Mouse (Mus musculus) intestine, postnatal 0 days (tissue): ENCODE results near the gene Clec4f. TPM values are rescaled to one million over a fixed set of nuclear protein-coding genes. Genes with fewer than 3 reads are reported as not detected.

ENCODE experiments used
- ATAC-seq: fragments of 200-750 bp; cut with Nextera tagmentation; 2 replicates; pipeline ENCODE4 v1.8.0; 2017; ENCODE audit warnings: mild to moderate bottlenecking, moderate TSS enrichment, moderate library complexity
- H3K27ac ChIP-seq: fragments of 300-500 bp; sonication (generic); 2 replicates; pipeline ENCODE4 v1.5.1; 2014; ENCODE audit warnings: mild to moderate bottlenecking, low read depth, low read length, moderate library complexity
- H3K27me3 ChIP-seq: fragments of 300-500 bp; sonication (generic); replicated peaks from 2 replicates; pipeline ENCODE4 v1.6.1; 2014; ENCODE audit warnings: low read length, mixed read lengths; ENCODE audit not compliant: control insufficient read depth, insufficient read depth
- H3K36me3 ChIP-seq: fragments of 300-500 bp; sonication (generic); 2 replicates; pipeline ENCODE4 v1.6.1; 2014; ENCODE audit warnings: mild to moderate bottlenecking, moderate library complexity; ENCODE audit not compliant: control insufficient read depth, insufficient read depth
- H3K4me1 ChIP-seq: fragments of 300-500 bp; sonication (generic); replicated peaks from 2 replicates; pipeline ENCODE4 v1.6.1; 2014; ENCODE audit warnings: antibody characterized with exemption, low read length, mixed read lengths; ENCODE audit not compliant: control insufficient read depth, insufficient read depth
- H3K4me2 ChIP-seq: fragments of 300-500 bp; sonication (generic); replicated peaks from 2 replicates; pipeline ENCODE4 v1.6.1; 2014; ENCODE audit warnings: low read depth, mild to moderate bottlenecking, moderate library complexity
- H3K4me3 ChIP-seq: fragments of 300-500 bp; sonication (generic); 2 replicates; pipeline ENCODE4 v1.5.1; 2014; ENCODE audit warnings: low read depth, low read length
- H3K9ac ChIP-seq: fragments of 300-500 bp; sonication (generic); 2 replicates; pipeline ENCODE4 v1.6.1; 2014; ENCODE audit warnings: mild to moderate bottlenecking, low read depth, low read length
- H3K9me3 ChIP-seq: fragments of 300-500 bp; sonication (generic); 2 replicates; pipeline ENCODE4 v1.6.1; 2016; ENCODE audit warnings: mixed run types; ENCODE audit not compliant: control insufficient read depth
- CTCF ChIP-seq: sonication (generic); IDR thresholded peaks from 2 replicates; pipeline ENCODE4 v1.5.1; 2016; ENCODE audit warnings: low read depth, mild to moderate bottlenecking, control low read depth, antibody characterized with exemption, moderate library complexity
- WGBS: fragments of 180-500 bp; shearing (Covaris S2); extraction: QIAGEN DNeasy Blood & Tissue Kit; methylation state at CpG from one replicate; pipeline ENCODE4 v1.1.7; 2014; 5-methylcytosine and 5-hydroxymethylcytosine counted together
- polyA plus RNA-seq: library from polyadenylated mRNA; unstranded; fragments of >200 nt; fragmentation: Nextera tagmentation; extraction: Ambion mirVana; gene quantifications from 2 replicates; pipeline ENCODE4 v1.2.1, GENCODE M21; 2015

Gene Clec4f
- 4.5 and 5.3 TPM in 2 replicates for polyA plus RNA-seq

- H3K9ac ChIP-seq: no peak within 1 kb of the TSS
- H3K27me3 ChIP-seq: no peaks in the 10 kb centered on the region
- no peak within 1 kb of the TSS for H3K4me3 ChIP-seq
- ATAC-seq: no peak
- WGBS: 92% methylated on average over 2 of the region's 2 CpGs
- no peaks in the 10 kb centered on the region for H3K4me1 ChIP-seq
- no peak for TF ChIP-seq CTCF
- no peak within 1 kb of the TSS for H3K4me2 ChIP-seq
- H3K27ac ChIP-seq: no peak within 1 kb of the TSS
- no peaks in the 10 kb centered on the region for H3K9me3 ChIP-seq
- no peaks in the 10 kb centered on the region for H3K36me3 ChIP-seq
These were observed at the start of gene Clec4f for GRCm38 (mm10) chr6:83656087-83656486. Gene Clec4f (minus strand): TSS chr6:83656187.

DNA sequence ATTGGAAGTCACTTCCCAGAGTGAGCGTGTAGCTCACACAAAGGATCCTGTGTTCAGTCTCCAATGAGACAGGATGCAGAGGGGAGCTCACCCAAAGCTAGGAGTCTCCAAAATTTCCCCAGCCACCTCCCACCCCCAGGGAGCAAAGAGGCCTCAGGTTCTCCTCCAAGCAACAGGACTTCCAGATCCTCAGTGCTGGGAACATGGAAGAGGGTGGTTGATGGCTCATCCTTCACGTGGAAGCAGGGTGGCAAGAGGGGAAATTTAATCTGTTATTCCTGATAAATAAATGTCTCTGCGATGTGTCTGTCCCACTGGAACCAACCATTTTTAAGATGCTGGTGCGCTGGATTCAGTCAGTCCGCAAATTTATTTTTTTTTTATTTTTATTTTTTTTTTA, 48.7 kb upstream of the Clec4f start:
- H3K27me3 ChIP-seq: peaks cover 82% of the 10 kb centered on the region
- no peak overlapping the region for H3K4me2 ChIP-seq
- no peak overlapping the region for H3K27ac ChIP-seq
- no peaks in the 10 kb centered on the region for H3K36me3 ChIP-seq
- no peaks in the 10 kb centered on the region for H3K4me1 ChIP-seq
- no peak overlapping the region for H3K9ac ChIP-seq
- 28% methylated on average over 5 of the region's 5 CpGs for WGBS
- no peaks in the 10 kb centered on the region for H3K9me3 ChIP-seq
- ATAC-seq: no peak
- no peak for TF ChIP-seq CTCF
- H3K4me3 ChIP-seq: no peak overlapping the region

- H3K9ac ChIP-seq: no peak overlapping the region
- 4% methylated on average over 1 of the region's 1 CpGs for WGBS
- no peak for ATAC-seq
These were observed 48.3 kb upstream of the Clec4f start for GRCm38 (mm10) chr6:83704294-83704693.

DNA sequence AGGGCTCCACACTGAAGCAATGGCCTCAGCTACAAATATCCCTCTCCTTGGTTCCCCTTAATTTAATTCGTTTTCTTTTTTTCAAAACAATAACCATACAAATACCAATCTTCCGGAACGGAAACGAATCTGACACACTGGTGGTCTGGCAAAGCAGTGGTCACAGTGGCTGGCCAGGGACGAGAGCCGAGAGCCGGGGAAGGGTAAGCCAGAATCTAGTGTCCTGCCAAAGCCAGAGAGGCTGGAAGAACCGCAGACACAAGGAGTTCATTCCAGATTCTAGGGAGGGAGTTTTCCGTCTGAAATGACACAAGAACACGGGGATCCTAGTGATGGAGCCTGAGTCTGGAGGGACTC, 47.7 kb upstream of the Clec4f start:
- 2% methylated on average over 10 of the region's 10 CpGs for WGBS
- H3K9me3 ChIP-seq: no peaks in the 10 kb centered on the region
- H3K4me3 ChIP-seq: no peak overlapping the region
- H3K4me1 ChIP-seq: no peaks in the 10 kb centered on the region
- no peak overlapping the region for H3K9ac ChIP-seq
- no peak for TF ChIP-seq CTCF
- no peak overlapping the region for H3K4me2 ChIP-seq
- H3K36me3 ChIP-seq: no peaks in the 10 kb centered on the region
- H3K27ac ChIP-seq: no peak overlapping the region
- peaks cover 82% of the 10 kb centered on the region for H3K27me3 ChIP-seq
- no peak for ATAC-seq

More at GRCm38 (mm10) chr6:83704294-83704693, 48.3 kb upstream of the Clec4f start:
- Histone ChIP-seq H3K27ac (no peak overlapping the region), H3K27me3 (peaks cover 82% of the 10 kb centered on the region), H3K36me3 (no peaks in the 10 kb centered on the region), H3K4me1 (no peaks in the 10 kb centered on the region), H3K4me3 (no peak overlapping the region), H3K4me2 (no peak overlapping the region), H3K9me3 (no peaks in the 10 kb centered on the region)
- no peak for TF ChIP-seq CTCF

GRCm38 (mm10) chr6:83703000-83703721, 47.2 kb upstream of the Clec4f start:
- Histone ChIP-seq H3K27ac (no peak overlapping the region), H3K4me1 (no peaks in the 10 kb centered on the region), H3K4me3 (no peak overlapping the region), H3K9ac (no peak overlapping the region), H3K27me3 (peaks cover 82% of the 10 kb centered on the region), H3K4me2 (no peak overlapping the region), H3K9me3 (no peaks in the 10 kb centered on the region), H3K36me3 (no peaks in the 10 kb centered on the region)
- TF ChIP-seq CTCF: no peak
- 1% methylated on average over 27 of the region's 27 CpGs for WGBS
- no peak for ATAC-seq

GRCm38 (mm10) chr6:83702146-83702999, 46.4 kb upstream of the Clec4f start:
- Histone ChIP-seq H3K9me3 (no peaks in the 10 kb centered on the region), H3K4me2 (no peak overlapping the region), H3K27ac (no peak overlapping the region), H3K36me3 (no peaks in the 10 kb centered on the region), H3K27me3 (peaks cover 82% of the 10 kb centered on the region), H3K9ac (no peak overlapping the region), H3K4me1 (no peaks in the 10 kb centered on the region), H3K4me3 (no peak overlapping the region)
- no peak for TF ChIP-seq CTCF
- no peak for ATAC-seq
- WGBS: 2% methylated on average over 53 of the region's 53 CpGs
